Mouse (Mus musculus) brain, embryonic 18.5 days (tissue): ENCODE data around the gene Hist1h2bb.
"Not testable (repeated sequence)": the region's sequence is repeated elsewhere in the genome, so short reads cannot be mapped to it uniquely, and the experiment has no call there.

ENCODE experiments used
- DNase-seq: peaks from one replicate; pipeline ENCODE4 v3.0.0-alpha.2; 2012; ENCODE audit warnings: low read depth, low spot score

The Hist1h2bb gene

DNA sequence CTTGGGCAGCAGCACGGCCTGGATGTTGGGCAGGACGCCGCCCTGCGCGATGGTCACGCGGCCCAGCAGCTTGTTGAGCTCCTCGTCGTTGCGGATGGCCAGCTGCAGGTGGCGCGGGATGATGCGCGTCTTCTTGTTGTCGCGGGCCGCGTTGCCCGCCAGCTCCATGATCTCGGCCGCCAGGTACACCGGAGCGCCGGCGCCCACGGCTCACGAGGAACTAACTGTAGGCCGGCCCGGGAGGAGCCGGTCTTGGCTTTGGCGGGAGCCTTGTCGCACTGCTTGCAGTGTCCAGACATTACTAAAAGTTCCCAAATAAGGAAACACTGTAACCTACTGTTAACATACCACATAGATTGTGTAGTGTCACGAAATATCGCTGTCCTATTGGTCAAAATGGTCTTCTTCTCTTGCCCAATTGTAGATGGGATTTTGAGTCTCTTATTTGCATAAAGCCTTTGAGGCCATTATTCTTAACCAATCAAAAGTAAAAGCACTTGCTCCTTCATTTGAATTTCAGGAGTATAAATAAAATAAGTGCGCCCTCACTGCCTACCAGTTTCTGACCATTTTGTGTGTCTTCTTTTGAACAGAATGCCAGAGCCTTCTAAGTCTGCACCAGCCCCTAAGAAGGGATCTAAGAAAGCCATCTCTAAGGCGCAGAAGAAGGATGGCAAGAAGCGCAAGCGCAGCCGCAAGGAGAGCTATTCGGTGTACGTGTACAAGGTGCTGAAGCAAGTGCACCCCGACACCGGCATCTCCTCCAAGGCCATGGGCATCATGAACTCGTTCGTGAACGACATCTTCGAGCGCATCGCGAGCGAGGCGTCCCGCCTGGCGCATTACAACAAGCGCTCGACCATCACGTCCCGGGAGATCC, at the start of gene Hist1h2bb:
Hist1h2bb (plus strand) TSS at position 534 of the 880 bp plus-strand sequence.
- DNase-seq, result peak; percentile 91

DNA sequence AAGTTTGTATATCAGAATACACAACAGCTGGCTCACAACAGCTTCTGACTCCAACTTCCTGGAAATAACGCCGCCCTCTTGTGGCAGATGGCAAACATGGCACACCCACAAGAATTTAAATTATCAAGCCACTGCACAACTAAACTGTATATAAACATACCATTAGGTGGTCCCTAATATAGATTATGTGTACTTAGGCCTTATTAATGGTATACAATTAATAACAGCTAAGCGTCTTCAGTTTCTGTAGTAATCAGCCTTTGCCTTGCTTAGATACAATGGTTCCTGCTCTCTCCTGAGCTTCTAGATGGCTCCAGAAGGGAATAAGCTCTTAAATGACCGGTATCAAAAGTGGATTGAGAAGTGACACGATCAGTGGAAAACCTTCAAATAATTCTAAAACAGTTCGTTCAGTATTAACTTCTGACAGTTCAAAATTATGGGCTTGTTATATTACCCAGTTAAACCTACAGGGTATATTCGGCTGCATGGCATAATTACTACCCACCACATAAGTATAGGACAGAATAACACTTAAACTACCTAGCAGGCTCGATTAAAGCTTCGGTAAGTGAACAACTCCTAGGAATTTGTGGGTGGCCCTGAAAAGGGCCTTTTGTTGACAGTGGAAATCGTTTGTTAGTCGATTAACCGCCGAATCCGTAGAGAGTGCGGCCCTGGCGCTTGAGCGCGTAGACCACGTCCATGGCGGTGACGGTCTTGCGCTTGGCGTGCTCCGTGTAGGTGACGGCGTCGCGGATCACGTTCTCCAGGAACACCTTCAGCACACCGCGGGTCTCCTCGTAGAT, 48.8 kb upstream of the Hist1h2bb start:
- no peak for DNase-seq

DNA sequence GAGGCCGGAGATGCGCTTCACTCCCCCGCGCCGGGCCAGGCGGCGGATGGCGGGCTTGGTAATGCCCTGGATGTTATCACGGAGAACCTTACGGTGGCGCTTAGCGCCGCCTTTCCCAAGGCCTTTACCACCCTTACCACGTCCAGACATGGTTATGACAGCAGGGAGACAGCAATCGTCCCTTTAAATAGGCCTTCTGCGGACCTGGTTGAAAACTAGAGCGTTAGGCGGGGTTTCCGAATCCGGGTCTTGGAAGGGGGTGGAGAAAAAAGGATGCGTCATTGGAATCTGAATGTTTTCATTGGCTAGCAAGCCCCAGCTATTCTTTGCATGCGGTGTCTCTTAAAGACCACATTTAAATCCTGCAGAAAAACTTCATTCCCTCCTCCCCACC, 48.2 kb upstream of the Hist1h2bb start, which contains the start of gene Hist1h4c:
Hist1h4c (minus strand) TSS at position 155 of the 394 bp plus-strand sequence.
- peak; percentile 97 for DNase-seq

DNA sequence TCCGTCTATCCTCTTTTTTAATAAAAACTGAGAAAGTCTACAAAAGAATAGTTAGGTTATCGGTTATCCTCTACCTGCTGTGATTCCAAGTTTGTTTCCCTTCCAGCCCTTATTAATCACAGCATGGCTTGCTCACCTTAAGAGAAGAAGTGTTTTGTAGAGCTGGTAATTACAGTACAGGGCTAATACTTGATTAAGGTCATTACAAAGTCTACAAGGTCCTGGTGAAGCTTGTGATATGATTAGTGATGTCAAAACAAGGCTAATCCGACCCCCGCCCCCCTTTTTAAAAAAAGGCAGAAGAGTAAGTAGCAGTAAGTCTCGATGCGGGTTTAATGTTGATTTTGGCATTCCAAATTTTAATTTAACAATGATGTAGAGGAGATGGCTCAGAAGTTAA, 47.5 kb upstream of the Hist1h2bb start:
- no peak for DNase-seq

DNA sequence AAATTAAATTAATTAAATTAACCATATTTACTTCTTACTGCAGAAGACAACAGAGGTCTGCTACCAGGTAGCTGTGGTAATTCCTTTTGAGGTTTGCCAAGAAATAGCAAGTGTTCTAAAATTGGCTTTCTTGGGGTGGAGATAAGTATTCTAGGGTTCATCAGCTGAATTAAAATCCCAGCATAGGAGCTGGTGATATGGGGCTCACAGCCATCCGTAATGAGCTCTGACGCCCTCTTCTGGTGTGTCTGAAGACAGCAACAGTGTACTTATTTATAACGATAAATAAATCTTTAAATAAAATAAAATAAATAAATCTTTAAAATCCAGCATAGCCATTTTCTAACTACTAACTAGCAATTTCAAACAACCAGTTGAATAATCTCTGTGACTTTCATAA, 46.8 kb upstream of the Hist1h2bb start:
- no peak for DNase-seq

DNA sequence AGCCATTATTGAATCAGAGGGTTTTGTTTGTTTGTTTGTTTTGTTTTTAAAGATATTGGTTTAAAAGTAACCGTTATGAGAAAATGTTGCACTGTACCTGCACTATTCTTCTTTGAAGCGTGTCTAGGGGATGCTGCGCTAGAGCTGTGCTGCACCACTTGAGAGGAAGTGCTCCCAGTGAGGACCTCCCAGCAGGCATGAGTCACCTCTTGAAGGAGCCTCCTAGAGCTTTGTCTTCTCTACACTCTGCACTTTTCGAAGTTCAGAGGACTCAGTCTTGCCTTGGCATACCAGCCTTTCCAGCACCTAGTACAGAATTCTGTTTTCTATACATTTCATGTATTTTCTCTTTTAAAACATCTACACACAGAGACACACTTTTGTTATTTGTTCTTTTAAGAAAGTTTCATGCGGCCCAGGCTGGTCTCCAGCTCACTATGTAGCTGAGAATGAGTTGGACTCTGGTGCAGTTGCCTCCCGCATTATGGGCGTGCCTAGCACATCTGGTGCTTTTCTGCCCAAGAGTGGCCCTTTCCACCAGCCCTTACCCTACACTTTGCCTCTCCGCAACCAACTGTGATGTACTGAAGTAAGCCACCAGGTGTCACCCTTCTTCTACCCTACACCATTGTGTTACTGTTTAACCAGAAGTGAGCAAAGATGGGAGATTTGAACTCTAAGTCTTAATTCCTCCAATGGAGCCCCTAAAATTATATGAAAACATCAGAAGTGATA, 45.6 kb upstream of the Hist1h2bb start:
- no peak for DNase-seq

DNA sequence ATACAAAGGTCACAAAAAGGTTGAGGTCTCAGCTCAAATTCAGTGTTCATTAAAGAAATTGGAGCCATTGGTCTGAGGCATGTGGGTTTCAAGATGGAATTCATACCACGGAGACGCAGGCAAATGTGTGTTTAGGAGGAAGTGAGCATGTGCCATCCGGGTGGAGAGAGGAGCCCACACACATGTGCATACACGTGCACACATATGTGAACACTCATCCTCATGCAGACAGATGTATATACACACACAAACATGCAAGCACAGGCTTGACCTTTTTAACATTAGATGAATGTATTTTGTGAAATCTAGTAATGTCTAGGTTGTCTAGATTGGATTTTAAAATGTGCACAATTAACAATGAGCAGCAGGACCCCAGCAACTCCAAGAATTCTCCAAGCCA, 44.3 kb upstream of the Hist1h2bb start:
- no peak for DNase-seq

DNA sequence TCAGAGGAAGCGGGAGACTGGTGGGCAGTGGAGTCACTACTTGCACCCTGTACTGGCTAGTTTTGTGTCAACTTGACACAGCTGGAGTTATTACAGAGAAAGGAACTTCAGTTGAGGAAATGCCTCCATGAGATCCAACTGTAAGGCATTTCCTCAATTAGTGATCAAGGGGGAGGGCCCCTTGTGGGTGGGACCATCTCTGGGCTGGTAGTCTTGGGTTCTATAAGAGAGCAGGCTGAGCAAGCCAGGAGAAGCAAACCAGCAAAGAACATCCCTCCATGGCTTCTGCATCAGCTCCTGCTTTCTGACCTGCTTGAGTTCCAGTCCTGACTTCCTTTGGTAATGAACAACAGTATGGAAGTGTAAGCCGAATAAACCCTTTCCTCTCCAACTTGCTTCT, 43.7 kb upstream of the Hist1h2bb start:
- not testable (repeated sequence) for DNase-seq

DNA sequence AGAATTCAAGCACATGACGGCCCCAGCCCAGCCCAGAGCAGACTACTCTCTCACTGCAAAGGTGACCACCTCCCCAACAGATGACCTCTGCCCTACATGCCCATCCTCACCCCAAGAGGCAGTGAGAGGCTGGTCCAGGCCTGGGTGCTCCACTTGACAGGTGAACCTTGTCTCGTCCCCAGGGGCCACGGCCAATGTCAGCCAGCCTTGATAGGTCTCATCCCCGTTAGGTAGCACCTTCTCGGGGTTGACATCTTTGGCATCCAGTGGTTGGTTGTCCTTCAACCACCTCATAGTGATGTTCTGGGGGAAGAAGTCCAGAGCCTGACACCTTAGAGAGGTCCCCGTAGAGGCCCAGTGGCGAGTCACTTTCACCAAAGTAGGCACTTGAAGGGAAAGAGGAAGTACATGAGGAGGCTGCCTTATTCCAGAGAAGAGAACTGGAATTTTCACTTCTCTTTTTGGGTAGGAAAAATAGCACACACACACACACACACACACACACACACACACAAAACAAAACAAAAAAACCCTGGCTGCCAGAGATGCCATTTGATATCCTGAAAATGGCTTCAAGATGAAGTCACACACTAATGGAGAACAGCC, 40.7 kb upstream of the Hist1h2bb start:
- no peak for DNase-seq

DNA sequence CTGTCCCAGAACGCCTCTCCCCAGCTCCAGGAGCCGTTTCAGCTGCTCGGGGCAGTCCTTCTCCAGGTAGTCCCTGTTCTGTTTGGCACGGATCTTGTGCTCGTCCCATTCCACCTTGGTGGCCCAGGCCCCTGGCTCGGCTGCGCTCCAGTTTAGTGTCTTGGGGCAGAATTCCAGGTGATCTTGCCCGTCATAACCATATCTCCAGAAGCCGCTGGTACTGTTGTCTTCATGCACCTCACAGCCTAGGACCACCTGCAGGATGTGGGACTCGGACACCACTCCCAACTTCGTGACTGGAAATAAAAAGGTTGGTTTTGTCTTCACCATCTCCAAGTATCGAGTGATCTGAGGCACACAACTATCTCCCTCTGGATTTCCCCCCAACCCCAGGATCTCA, 39.8 kb upstream of the Hist1h2bb start:
- no peak for DNase-seq

DNA sequence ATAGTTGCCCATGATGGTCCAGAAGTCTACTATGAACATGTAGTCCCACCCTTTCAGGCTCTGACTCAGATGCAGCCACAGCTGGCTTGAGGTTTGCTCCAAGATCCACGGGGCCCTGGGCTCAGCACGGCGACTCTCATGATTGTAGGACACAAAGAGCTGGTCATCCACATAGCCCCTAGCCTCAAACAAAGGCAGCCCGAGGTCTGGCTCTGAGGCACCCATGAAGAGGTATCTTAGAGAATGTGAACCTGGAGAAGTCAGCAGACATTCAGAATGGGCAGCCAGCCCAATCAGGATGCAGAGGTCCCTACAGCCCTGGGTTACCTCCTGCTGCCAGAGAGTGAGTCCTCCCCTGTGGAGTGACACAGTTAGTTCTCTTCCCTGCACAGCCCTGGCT, 38.5 kb upstream of the Hist1h2bb start:
- no peak for DNase-seq

DNA sequence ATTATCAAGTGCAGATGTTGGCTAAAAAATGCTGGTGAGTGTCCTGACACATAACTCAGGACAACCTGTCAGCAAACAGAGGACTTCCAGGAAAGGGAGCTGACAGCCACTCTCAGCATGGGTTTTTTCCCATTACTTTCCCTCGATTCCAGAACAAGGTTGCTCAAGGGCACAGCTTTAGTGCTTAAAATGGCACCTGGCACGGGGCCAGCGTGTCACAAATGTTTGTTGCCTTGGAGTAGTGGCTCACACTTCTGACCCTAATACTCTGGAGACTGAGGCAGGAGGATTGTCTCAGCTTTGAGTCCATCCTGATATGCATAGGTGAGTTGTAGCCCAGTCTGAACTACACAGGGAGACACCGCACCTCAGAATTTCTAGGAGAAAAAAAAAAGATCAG, 37.9 kb upstream of the Hist1h2bb start:
- DNase-seq, result no peak

DNA sequence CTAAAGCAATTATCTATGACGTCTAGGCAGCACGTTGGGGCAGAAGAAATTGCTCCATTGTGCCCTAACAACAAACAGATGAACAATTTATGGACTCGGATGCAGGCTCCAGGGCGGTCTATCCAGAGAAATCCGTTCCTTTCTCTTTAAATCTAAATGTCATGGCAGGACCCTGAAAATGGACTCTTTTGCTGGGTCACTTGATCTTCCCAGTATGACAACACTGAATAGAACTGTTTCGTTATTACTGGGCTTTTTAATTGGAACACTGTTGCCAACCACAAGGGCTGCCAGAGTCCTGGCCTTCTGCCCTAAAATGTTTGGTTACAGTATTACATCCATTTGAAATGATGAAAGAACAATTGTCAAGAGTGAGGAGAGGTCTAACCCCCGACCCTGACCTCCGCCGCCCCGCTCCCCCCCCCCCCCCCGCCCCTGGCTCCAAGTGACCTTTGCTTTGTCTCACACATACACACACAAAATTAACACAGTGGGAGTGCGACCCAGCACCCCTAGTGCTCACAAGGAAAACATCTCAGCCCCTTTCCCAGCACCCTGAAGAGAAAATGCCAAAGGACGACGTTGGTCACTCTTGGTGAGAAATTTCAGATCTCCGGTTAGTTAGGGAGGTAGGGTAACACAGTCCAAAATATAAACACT, 36.7 kb upstream of the Hist1h2bb start:
- DNase-seq, result no peak

DNA sequence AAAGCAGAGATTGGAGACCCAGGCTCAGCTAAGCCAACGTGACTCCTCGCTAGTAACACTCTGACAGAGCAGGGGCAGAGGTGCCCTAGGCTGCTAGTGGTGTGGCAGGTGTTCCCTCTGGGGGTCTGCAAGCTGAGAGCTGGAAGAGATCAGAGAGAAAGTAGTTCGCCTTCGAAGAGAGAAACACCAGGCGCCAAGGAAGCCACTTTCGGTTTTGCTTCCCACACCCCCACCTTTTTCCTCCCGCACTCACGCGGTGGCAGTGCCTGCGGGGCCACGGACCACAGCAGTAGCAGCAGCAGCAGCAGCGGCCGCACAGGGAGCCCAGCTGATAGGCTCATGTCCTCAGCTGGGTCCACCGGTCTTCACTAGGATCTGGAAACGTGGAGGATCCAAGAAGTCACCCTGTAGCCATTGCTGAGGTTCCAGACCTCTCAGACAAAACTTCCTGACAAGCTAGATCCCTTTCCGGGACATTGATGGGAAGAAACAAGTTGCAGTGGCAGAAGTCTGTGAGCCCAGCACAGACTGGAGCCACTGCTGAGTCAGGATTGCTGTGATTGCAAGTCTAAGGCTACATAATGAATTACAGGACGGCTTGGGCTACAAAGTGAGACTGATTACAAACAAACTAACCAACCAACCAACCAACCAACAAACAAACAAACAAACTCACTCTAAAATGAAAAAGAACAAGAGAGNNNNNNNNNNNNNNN, 36.0 kb upstream of the Hist1h2bb start, which contains the start of gene Hfe:
Hfe (minus strand) TSS at position 481 of the 716 bp plus-strand sequence.
- DNase-seq, result no peak

DNA sequence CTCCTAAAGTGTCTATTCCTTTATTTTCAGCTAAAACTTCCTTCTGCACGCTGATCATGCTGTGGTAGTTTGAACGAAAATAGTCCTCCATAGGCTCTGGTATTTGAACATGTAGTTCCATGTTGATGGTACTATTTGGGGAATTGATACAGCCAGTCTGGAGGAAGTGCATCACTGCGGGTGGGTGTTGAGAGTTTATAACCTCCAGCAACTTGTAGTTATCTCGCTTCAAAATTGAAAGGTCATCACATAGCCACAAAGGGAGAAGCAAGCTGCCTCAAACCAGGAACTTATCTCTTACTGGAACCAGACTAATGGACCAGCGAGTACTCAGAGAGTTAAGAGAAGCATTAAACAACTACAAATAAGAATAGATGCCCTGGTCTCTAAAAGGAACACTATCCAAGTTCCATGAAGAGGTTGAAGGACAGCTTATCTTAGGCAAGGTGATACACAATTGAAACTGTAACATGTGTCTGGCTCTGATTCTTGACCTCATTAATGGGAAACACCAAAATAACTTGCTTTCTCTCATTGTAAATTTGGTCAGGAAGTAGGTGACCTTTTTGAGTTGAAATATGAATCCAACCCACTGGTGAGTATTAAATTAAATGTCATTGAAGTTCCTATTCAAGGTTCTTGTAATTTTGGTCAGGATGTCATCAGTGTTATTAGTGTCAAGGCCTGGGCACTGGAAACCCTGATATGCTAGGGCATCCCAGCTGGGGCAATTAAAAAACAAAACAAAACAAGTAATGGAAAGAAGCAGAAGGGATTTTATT, 30.1 kb upstream of the Hist1h2bb start:
- DNase-seq, result no peak

DNA sequence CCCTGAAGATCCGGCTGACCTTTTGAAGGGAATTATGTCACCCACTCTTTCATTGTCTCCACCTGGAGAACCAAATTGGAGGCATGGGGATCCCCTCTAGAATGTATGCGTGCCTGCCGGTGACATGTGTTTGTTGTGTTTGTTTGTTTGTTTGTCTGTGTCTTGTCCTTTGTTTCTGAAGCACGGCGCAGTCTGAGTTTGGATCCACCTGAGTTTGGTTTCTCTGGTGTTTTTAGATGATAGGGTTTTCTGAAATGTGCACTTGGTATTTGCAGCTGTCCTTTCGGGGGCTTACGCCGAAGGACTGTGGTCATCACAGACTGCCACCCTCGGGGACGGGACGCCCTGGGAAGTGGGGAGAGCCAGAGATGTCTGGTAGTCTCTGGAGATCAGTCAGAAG, 29.4 kb upstream of the Hist1h2bb start:
- no peak for DNase-seq

DNA sequence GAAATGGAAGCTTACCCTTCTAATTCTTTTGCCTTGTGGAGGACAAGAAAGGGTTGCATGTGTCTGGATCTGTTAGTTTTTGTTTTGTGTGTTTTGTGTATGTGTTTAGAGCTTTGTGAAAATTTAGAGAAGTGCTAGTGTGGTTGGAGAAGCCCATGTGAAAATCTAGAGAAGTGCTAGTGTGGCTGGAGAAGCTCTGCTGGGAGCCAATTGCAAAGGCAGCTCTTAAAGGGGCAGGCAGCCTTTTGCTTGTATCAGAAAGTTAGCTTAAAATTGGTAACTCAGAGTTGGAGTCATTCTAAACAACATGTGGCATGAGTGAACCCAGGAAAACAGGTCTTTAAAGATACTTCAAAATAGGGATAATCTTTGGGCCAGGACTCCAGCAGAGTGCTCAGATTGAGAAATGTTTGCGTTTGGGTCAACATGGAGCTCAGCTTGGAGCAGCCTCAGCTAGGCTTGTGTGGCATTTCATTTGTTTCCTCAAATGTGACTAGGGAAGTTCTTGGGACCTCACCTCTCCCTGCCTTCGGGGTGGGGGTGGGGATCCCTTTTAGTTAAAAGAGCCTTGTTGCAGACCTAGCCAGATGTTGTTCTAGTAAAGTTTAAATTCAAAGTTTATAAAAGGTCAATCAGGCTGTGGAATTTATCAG, 28.8 kb upstream of the Hist1h2bb start:
- DNase-seq, result not testable (repeated sequence)

DNA sequence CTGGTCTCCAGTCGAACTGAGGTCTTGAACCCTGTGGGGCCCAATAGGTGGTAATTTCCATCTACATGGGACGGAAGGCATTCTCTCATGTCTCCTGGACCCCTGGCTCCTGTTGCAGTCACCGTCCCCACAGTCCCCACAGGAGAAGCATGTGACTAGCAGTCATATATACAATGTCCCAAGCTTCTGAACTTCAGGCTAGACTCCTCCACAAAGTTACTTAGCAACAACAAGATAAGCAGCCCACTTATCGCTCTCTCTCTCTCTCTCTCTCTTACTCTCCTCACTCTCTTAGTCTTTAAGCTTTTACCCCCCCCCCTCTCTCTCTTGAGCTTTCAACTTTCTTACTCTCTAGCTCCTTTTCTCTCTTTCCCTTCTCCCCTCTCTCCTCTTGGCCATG, 22.3 kb upstream of the Hist1h2bb start:
- DNase-seq, result no peak

DNA sequence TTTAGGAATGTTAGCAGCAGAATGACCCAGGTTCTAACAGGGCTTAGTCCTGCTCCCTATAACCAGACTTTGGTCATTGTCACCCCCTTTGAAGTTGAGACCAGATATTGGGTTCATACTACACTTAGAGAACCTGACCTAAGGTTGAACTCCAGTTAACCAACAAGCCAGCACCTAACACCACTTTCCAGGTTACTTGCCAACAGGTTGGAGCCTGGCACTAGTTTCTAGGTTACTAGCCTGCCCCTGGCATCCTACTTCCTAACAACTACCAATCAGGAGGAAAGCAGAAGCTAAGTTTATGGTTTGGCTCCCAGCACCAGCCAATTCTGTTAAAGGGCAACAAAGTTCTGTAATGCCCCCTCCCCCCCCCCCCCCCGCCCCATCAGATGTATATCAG, 21.3 kb upstream of the Hist1h2bb start:
- DNase-seq, result no peak
